Mouse (Mus musculus): ENCODE data around the gene M1ap.
A peak's percentile ranks its signal among the peaks of the same experiment; 100 is the strongest.

The M1ap gene

DNA sequence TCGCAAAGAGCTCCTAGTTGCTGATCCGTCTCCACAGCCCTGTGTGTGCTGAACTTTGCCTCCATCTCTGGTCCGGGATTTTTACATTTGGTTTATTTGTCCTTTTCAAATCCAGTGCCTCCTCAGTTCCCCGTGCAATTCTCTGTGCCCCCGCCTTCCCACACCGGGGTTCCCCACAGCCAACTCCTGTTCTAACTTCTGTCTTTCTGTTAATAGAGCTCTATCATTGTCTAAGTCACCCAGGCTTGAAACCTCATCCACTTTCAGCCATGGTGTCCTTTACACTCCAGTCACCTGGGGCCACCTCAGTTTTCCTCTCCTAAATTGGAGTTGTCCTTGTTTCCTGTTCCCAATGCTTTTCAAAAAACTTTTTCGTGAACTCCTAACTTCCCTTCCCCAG is 64.6 kb downstream of the M1ap start:
- DNase-seq: no peak

DNA sequence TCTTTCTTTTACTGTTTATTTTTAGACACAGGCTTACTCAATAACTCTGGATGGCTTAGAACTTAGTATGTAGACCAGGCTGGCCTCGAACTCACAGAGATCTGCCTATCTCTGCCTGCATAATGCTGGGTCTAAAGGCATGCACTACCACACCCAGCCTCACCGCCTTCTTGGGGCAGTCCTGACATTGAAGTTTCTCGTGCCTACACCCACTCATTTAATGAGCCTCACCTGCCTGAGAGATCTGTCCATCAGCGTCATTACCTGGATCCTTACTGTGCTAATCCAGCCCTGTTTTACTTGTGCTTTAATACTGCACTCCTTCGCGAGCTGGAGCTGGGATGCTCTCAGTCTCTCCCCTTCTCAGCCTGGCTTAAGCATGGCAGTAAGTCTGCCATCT is 65.1 kb downstream of the M1ap start:
- no peak for DNase-seq

DNA sequence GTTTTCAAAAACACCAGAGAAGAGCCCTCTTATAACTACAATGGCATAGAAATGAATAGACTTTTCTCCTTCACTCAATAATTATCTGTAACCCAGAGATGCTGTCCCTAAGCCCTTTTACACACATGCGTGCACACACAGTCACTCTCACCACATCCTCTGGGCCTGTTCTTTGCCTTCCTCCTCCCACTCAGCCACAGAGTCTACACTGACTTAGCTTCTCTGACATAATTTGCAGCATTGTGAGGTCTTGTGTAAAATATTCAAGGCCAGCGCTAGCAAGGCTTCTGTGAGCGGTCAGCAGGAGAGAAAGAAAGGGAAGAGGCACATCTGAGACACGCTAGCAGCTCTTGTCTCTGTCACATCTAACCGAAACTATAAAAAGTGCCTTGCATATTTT is 66.7 kb downstream of the M1ap start:
- no peak for DNase-seq

DNA sequence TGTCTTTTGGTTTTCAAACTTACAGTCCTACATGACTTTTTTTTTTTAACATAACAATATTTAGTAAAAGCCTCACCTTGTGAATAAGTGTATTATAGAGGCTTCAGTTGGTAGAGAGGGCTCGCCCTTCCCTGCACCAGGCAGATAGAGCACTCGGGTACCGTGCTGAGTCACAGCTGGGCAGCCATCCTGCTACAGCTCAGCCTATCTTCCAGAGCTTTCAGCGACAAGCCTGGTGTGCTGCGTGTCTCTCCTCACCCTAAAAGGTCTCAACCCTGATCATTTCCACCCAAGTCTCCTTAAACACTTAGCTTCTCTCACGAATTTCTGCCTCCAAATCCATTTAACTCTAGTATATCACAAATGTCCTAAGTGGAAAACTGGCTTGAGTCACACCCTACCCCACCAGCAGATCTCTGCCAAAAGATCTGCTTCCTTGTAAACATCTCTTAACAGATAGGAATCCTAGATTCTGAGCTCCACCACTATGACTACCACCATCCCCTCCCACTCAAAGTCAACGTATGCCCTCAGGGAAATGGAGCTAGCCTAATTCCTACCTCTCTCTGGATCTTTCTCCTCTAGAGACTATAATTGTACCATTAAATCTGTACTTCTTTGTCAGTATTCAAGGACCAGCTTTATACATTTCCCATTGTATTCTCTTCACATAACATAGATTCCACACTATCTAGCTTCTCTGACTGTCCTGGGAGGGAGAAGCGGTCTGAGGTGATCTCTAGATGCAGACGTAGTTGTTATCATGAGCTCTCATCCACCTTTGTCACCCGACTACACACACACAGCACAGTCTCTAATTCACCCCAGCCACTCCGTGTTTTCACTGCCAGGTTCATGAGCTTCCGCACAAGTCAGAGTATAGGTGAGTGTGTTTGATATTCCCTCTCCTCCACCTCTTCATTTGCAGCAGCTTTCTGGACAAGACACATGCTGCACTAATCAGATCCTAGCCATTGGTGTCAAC is 68.1 kb downstream of the M1ap start:
- no peak for DNase-seq

DNA sequence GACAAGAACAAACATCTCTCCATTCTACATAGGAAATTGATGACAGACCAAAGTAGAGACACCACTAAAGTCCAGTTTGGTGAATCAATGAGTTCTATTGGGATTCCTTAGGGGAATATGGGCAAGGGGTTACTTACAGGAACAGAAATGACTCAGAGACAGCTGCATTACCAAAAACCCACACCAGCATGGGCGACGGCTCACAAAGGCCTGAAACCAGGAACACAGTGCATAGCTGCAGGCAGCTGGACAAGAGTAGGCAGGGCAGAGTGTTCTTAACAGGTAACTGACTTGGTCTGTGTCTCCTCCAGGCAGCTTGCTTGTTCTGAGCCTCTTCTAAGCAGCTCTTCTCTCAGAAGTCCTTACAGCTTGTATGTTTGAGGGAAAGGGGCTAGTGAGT is 69.0 kb downstream of the M1ap start:
- DNase-seq: no peak

GRCm38 (mm10) chr6:83017190-83017589 is 70.5 kb downstream of the M1ap start:
- DNase-seq: peak; percentile 37 to 64

DNA sequence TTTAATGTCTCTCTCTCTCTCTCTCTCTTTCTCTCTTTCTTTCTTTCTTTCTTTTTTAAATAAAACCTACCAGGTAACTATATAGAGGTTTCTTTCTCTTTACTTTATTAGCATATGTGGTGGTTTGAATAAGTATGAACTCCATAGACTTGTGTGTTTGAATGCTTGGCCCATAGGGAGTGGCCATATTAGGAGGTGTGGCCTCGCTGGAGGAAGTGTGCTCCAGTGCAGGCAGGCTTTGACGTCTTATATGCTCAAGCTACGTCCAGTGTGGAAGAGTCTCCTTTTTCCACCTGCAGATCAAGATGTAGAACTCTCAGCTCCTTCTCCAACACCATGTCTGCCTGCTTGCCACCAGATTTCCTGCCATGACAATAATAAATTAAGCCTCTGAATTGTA is 72.3 kb downstream of the M1ap start:
- no peak for DNase-seq

- no peak for DNase-seq
Observed at GRCm38 (mm10) chr6:83020121-83020520, 73.4 kb downstream of the M1ap start.

DNA sequence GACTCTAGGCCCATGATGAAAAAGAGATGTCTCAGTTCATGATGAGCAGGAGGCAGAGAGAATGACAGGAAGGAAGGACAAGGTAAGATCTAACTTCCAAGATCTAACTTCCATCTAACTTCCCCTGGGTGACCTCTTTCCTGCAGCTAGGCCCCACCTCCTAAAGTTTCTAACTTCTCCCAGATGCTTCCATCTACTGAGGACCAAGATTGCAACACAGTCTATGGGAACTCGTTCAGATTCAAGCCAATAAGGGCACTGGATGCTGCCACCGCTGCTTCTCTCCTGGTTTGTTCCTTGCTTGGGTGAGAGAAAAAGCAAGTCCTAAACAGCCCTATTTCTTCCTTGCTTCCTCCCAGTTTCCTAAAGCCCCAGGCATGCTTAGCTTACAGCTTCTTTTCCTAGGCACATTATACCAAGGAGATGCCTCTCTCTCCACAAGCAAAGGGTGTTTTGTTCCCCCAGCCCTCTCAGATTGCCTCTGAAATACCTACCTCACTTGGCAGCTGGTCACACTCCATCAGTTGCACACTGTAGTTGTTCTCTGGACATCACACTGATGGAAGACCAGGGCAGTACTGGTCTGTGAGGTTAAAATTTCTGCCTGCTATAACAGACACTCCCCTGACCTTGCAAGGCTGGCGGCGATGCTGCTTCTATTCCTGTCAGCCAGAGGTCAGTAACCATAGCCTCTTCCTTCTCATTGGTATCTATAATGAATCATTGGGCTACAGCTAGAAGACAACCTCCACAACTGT is 74.3 kb downstream of the M1ap start:
- no peak for DNase-seq

DNA sequence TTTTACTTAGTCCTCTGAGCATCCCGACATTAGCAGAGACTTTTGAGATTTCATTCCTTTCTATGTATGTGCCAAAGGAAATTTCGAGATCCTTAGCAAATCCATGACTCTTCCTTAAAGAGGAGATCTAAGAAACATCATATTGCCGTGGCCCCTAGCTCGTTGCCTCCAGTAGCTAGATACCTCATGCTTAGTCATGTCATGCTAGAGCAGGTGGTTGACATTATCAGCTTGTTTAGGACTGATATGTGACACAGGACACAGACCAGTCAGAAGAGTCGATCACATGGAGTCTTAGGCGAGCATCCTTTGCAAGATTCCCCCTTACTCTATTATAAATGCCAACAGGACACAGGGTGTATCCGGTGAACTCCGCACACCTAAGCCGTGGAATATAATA is 76.3 kb downstream of the M1ap start:
- DNase-seq: no peak

GRCm38 (mm10) chr6:83023786-83024185 is 77.1 kb downstream of the M1ap start:
- no peak for DNase-seq

DNA sequence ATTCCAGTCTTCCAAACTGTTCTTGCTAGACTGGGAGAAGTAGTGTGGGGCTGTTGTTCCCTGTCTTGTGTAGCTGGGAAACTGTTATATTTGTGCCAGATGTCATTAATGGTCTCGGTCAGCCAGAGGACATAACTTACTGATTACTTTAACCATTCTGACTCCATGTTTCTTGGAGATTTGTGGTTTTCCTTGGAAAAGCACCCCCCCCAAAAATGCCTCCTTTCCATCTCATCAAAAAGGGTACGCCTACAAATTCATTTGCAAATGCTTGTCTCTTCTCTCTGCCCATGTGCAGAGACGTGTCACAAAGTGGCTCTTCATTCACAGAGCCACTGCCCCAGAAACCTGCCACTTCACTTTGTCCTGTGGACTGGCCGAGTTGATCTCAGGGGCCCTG is 77.7 kb downstream of the M1ap start:
- no peak for DNase-seq

- no peak for DNase-seq
Observed at GRCm38 (mm10) chr6:83025221-83025620, 78.5 kb downstream of the M1ap start.

DNA sequence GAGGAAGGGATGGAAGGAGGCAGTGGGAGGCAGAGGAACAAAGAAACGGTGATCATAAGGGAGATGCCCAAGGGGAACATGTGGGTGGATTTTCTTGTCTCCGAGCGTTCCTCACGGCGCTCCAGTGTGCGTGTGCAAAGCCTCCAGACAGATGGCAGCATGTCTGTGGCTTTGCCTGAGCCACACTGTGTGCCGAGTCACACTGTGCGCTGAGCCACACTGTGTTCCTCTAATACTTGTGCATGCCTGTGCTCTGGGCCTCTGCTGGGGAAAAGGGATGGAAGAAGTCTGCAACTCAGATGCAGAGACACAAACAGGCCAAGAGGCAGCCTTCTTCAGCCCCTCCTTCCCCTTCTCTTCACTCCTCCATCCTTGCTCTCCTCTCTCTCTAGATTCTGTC is 80.6 kb downstream of the M1ap start:
- no peak for DNase-seq

GRCm38 (mm10) chr6:83027706-83028105 is 81.0 kb downstream of the M1ap start:
- no peak for DNase-seq

GRCm38 (mm10) chr6:83029777-83030176 is 83.1 kb downstream of the M1ap start:
- DNase-seq: no peak

DNA sequence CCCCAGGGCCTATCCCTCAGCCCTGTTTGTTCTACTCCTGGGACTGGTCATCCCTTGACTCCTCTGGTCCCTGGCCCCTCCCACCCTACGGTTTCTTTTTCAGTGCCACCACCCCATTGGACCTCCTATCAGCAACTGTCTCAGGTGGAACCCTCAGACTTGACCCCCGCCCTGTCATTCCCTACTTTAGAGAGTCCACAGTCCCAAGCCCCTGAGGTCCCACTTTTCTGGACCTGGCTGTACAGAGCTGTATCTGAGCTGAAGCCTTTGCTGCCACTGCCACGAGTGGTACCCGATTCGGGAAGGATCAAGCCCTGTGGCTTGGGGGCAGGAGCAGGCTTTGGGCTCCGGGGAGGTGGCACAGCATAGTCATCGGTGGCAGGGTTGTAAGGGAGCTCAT is 84.4 kb downstream of the M1ap start:
- no peak for DNase-seq

GRCm38 (mm10) chr6:83031921-83032590 is 85.4 kb downstream of the M1ap start:
- no peak for DNase-seq

GRCm38 (mm10) chr6:83032769-83033191 is 86.1 kb downstream of the M1ap start:
- DNase-seq: peak; percentile 64 to 76

DNA sequence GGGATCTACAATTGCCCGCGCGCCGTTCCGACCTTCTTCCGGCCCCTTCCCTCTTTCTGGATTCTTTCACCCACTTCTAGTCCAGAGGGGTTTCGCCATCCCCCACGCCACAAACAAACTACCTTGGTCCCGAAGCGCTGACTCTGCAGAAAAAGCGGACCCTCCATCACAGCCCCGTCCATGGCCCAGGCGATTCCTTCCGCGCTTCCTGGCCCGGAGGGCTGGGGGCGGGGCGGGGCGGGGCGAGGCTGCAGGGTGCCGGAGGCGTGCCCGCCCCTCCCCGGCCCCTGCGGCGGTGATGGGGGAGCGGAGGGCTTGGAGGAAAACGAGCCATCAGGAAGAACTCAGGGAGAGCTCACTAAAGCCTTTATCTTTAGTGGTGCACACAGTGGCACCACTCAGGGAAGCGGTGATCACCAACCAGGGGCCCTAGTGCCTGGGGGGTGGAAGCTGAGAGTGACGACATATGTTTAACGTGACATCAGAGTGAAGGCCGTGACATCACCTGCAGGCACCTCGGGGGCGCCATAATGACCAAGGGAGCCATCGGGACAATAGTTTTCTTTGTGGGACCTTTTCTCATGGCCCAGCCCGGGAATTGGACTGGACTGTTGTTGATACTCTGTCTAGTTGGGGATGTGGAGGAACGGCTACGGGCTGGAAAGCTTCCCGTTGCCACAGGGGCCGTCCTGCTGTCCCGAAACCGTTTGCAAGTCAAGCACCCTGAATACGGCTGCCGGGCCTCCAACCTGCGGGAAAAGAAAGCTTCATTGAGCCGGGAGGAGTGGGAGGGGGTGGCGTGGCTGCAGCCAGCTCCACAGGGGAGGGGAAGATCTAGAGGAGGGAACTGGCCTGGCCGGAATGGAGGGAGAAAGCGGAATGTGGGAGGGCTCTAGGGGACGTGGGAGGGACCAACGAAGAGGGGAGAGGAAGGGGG is 86.8 kb downstream of the M1ap start, which contains the start of the genes Dok1 and Loxl3:
Gene Dok1 (minus strand): TSS at position 223 of the 937 bp plus-strand sequence.
Gene Loxl3 (plus strand): TSS at position 925 of the 937 bp plus-strand sequence.
- DNase-seq: peak; percentile 82 to 90

DNA sequence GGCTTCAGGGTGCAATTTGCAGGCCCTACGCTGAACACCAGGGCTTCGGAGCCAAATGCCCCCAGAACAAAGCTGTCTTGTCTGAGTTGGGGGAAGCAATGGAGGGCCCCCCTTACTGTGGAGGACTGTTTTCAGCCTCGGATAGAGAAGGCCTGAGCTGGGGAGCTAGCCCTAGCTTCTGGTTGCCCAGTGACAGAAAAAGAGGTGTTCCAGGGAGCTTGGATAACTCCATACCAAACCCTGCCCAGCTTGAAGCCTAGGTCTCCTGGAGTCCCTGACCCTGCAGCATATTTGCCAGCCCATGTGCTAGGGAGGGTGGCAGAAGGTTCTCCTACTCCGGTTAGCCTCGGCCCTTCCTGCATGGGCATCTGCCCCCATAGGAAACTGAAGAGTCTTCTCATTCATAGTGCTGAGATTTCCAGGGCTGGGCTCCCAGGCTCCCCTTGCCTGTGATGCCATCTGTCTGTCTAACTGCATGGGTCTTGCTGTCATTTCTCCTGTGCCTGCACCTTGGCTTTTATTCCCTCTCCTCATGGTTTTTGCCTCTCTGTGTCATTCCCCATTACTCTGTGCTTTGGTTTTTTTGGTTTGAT is 87.9 kb downstream of the M1ap start:
- DNase-seq: no peak

DNA sequence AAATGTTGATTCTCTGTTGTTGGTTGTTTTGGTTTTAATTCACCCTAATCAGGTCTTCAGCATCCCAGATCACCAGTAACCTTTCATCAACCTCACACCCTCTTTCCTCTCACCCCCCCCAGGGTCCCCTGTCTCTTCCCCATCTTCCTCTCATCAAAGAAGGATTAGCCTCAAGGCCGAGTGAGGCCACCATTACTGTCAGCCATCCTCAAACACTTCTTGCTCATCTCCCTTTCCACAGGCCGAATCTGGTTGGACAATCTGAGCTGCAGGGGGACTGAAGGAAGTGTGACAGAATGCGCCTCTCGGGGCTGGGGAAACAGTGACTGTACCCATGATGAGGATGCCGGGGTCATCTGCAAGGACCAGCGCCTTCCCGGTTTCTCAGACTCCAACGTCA is 90.5 kb downstream of the M1ap start:
- DNase-seq: no peak
